Mouse (Mus musculus) myocyte (in vitro differentiated cells): ENCODE data around the gene Mrpl33.

ENCODE experiments used
- E2F4 ChIP-seq: IDR thresholded peaks from one replicate; pipeline ENCODE4 v1.6.1; 2011; ENCODE audit warnings: mild to moderate bottlenecking, control low read depth, moderate library complexity; ENCODE audit not compliant: insufficient read depth
- MYOD1 ChIP-seq, 3 experiments: IDR thresholded peaks; one replicate each; pipeline ENCODE4 v1.6.1; 2011; ENCODE audit warnings: control low read depth in 2 of 3, low read depth in 2 of 3, mild to moderate bottlenecking in 2 of 3, moderate library complexity in 1 of 3; ENCODE audit not compliant: insufficient read length in 2 of 3, control insufficient read depth in 1 of 3
- MYOG ChIP-seq, 3 experiments: IDR thresholded peaks; one replicate each; pipeline ENCODE4 v1.6.1; 2011; ENCODE audit warnings: control low read depth in 2 of 3, low read depth in 2 of 3, mild to moderate bottlenecking in 2 of 3; ENCODE audit not compliant: insufficient read length in 2 of 3, control insufficient read depth in 1 of 3, insufficient read depth in 1 of 3
- POLR2A ChIP-seq: IDR thresholded peaks from one replicate; pipeline ENCODE4 v1.6.1; 2011; ENCODE audit warnings: low read depth, mild to moderate bottlenecking, control low read depth, moderate library complexity; ENCODE audit not compliant: insufficient read length
- POLR2AphosphoS2 ChIP-seq: IDR thresholded peaks from one replicate; pipeline ENCODE4 v1.6.1; 2011; ENCODE audit warnings: low read depth, control low read depth; ENCODE audit not compliant: insufficient read length

DNA sequence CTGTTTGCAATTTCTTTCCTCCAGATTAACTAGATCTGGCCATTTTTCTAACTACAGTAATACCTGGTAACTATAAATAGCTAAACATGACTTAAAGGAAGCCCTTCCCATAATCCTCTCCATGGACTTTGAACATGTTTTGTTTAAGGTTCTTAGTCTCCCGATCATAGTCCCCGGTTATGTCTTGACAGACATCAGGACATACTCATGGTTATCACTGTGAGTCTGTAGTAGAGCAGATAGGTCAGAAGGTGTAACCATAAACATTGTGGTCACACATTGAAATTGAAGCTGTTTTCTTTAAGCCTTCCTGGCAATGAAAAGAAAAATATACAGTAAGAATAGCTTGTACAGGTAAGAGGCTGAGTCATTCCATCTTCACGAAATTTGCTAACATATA lies 23.0 kb upstream of the Mrpl33 start:
- TF ChIP-seq POLR2A (no peak), MYOG (IDR thresholded peaks at IDR 0.05; ENCODE audit: control insufficient read depth in 1 of 3, insufficient read depth in 1 of 3, insufficient read length in 2 of 3, low read depth in 2 of 3) (no peak), POLR2AphosphoS2 (no peak), MYOD1 (IDR thresholded peaks at IDR 0.05; ENCODE audit: control insufficient read depth in 1 of 3, insufficient read length in 2 of 3, low read depth in 2 of 3) (no peak), E2F4 (no peak)
